Mouse (Mus musculus) stomach, postnatal 0 days (tissue): Measurements from ENCODE around the gene Stn1.

ENCODE experiments used
- CTCF ChIP-seq: IDR thresholded peaks from 2 replicates; pipeline ENCODE4 v1.5.1; 2016; ENCODE audit warnings: antibody characterized with exemption, low read depth, mild to moderate bottlenecking, moderate library complexity
- EP300 ChIP-seq: optimal IDR thresholded peaks from 2 replicates; pipeline ENCODE3; 2016; ENCODE audit warnings: antibody characterized with exemption

DNA sequence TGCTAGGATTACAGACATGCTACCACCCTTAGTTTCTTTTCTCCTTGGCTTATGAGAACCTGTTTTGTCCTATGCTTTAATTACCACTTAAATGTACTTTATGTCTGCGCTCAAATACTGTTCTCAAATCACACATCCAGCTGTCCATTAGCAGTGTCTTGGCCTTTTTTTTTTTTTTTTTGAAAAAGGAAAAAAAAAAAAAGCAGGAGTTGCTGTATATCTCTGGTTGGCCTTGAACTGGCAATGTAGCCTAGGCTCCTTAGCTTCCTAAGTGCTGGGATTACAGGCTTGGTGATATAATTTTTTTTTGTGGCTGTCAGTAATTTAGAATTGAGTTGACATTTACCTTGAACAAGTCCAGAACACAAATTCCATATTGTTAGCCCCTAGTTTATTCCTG lies 48.5 kb upstream of the Stn1 start:
- TF ChIP-seq CTCF (no peak), EP300 (no peak)
